Mouse (Mus musculus) liver, adult 2 months (tissue): ENCODE measurements around the gene Adpgk.

Experiments used
- CTCF ChIP-seq: fragments of 200-500 bp; IDR thresholded peaks from 2 replicates; pipeline ENCODE4 v1.5.1; 2011; ENCODE audit warnings: low read depth, low read length, control low read depth
- POLR2A ChIP-seq: fragments of 200-500 bp; IDR thresholded peaks from 2 replicates; pipeline ENCODE4 v1.6.1; 2011; ENCODE audit warnings: low read length, control low read depth; ENCODE audit not compliant: insufficient read depth; ENCODE audit errors: extremely low read depth

DNA sequence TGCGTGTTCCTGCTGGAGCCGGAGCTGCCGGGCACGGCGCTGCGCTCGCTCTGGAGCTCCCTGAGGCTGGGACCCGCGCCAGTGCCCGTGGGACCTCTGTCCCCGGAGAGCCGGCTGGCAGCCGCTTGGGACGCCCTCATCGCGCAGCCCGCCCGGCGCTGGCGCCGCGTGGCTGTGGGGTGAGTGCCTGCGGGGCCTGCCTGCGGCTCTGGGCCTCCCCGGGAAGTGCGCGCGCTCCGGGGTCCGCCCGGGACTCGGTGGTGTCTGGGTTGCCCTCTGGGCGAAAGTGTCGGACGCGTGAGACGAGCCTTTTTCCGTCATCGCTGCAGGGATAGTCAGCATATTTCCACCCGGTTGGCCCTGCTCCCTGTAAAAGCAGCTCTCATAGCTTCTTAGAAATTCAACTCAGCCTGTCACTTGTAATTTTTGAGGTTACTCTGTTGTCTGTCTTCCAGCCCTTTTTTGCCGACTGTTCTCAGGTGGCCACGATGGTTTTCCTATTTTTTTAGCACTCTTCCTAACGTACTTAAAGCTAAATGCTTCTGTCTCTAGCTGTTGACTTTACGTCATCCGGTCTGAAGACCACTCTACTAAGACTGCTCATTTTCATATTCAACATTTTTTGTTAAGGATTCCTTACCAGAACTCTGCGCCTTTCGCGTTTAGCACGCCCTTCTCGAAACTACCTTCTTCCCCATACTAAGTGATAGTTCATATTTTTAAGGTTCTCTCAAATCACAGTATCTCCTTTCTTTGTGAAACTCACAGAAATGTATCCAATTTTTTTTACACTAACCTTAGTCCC lies 532 bp downstream of the Adpgk start:
- no peak for TF ChIP-seq CTCF
- no peak for TF ChIP-seq POLR2A
